Mouse (Mus musculus): Measurements from ENCODE around the gene Trpm2.

DNA sequence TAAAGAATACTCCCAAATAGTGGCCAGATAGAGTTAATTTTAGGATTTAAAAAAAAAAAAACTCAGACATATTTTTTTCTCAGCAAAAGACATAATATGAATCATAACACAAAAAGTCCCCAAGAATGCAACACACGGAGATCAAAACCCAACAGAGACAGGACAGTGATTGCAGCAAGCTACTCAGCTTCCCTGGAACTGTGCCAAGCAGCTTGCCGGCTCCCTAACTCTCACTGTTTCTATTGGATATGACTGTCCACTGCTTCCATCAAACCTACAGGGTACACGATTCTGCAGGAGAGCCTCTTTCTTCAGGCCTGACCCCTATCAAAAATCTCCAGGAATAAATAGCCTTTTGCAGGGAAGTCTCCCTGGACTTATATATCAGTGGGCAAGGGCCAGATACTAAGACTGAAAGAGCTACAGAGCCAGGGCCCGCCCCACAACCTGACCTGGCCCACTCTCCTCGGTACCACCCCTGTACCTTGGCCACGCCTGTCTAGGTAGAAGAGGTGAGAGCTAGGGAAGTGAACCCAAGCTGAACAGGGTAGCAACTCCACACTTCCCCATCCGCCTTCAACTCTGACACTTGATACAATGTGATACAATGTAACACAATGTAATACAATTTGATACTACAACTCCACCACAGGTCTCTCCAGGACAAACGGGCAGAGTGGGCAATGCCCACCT, 6.2 kb upstream of the Trpm2 start:
- no peak for TF ChIP-seq CTCF (IDR thresholded peaks at IDR 0.05; ENCODE audit: control insufficient read depth, insufficient read depth, insufficient replicate concordance, low read depth, low read length)
- TF ChIP-seq POLR2A (IDR thresholded peaks at IDR 0.05; ENCODE audit: control insufficient read depth, low read depth, low read length), result no peak

All from testis, adult 2 months (tissue).